Mouse (Mus musculus) liver, adult 2 months (tissue): ENCODE measurements at regions not wholly inside any gene's neighbourhood (a gene's known extent, or its start where the extent isn't known, plus 50 kb on each side); places are given as distances from the start of the nearest gene placed in this dataset.
"Not testable (repeated sequence)": the region's sequence is repeated elsewhere in the genome, so short reads cannot be mapped to it uniquely, and the experiment has no call there.

ENCODE experiments used
- DNase-seq: peaks from one replicate; pipeline ENCODE4 v3.0.0-alpha.2; 2011; ENCODE audit warnings: low read depth, low spot score; ENCODE audit errors: extremely low read depth
- H3K27ac ChIP-seq: fragments of 200-500 bp; replicated peaks from 2 replicates; pipeline ENCODE4 v1.5.1; 2012; ENCODE audit warnings: low read depth, mild to moderate bottlenecking, control low read depth, inconsistent platforms, low read length; ENCODE audit not compliant: insufficient read depth
- H3K27me3 ChIP-seq: fragments of 200-500 bp; 2 replicates; pipeline ENCODE4 v1.6.1; 2012; ENCODE audit warnings: mild to moderate bottlenecking, moderate library complexity, low read length, inconsistent platforms; ENCODE audit not compliant: control insufficient read depth, insufficient read depth
- H3K36me3 ChIP-seq: fragments of 200-500 bp; 2 replicates; pipeline ENCODE4 v1.6.1; 2012; ENCODE audit warnings: low read length, inconsistent platforms; ENCODE audit not compliant: control insufficient read depth, insufficient read depth
- H3K4me1 ChIP-seq: fragments of 200-500 bp; 2 replicates; pipeline ENCODE4 v1.6.1; 2011; ENCODE audit warnings: low read length; ENCODE audit not compliant: control insufficient read depth, insufficient read depth
- H3K4me3 ChIP-seq: fragments of 200-500 bp; 2 replicates; pipeline ENCODE4 v1.5.1; 2011; ENCODE audit warnings: low read depth, mild to moderate bottlenecking, control low read depth, low read length, moderate library complexity; ENCODE audit not compliant: insufficient read depth
- H3K79me2 ChIP-seq: fragments of 200-500 bp; 2 replicates; pipeline ENCODE4 v1.6.1; 2012; ENCODE audit warnings: inconsistent platforms, mild to moderate bottlenecking, low read length, moderate library complexity; ENCODE audit not compliant: control insufficient read depth, insufficient read depth
- H3K9ac ChIP-seq: fragments of 200-500 bp; 2 replicates; pipeline ENCODE4 v1.6.1; 2012; ENCODE audit warnings: low read depth, mild to moderate bottlenecking, control low read depth, inconsistent platforms, low read length
- CTCF ChIP-seq: fragments of 200-500 bp; IDR thresholded peaks from 2 replicates; pipeline ENCODE4 v1.5.1; 2011; ENCODE audit warnings: low read depth, low read length, control low read depth
- POLR2A ChIP-seq: fragments of 200-500 bp; IDR thresholded peaks from 2 replicates; pipeline ENCODE4 v1.6.1; 2011; ENCODE audit warnings: low read length, control low read depth; ENCODE audit not compliant: insufficient read depth; ENCODE audit errors: extremely low read depth
- WGBS: fragments of 180-500 bp; shearing (Covaris S2); methylation state at CpG from one replicate; pipeline ENCODE4 v1.1.7; 2018; 5-methylcytosine and 5-hydroxymethylcytosine counted together

DNA sequence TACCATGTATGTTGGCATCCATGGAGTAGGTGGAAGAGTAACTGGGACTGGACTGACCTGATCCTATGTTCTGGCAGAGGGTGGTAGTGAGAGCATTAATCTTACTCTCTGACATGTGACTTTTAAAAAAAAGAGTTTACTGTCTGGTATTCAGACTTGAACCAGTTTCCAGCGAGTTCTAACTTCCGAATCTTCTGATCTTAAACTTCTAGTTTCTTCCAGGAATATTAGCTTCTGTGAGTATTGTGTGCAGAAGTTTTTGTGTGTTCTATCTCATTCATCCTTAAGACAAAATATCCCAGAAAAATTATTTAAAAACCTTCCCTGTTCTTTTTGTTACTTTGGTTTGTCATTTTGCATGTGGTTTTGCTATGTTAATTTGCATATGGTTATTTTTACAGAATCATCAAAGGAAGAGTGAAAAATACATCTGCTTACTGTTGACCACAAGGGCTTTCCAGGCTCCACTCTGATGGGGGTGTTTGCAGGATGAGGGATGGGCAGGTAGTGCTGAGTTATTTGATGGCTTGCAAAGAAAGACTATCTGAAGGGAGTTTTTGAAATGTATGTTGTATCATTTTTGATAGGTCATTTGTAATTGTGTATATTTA lies 187.9 kb upstream of the Trp63 start:
- no peak for DNase-seq
- no peaks in the 10 kb centered on the region for H3K79me2 ChIP-seq
- no peak for TF ChIP-seq POLR2A
- H3K4me1 ChIP-seq: no peaks in the 10 kb centered on the region
- H3K4me3 ChIP-seq: no peak overlapping the region
- H3K27ac ChIP-seq: no peak overlapping the region
- H3K27me3 ChIP-seq: no peaks in the 10 kb centered on the region
- no peaks in the 10 kb centered on the region for H3K36me3 ChIP-seq
- H3K9ac ChIP-seq: no peak overlapping the region
- 91% methylated on average over 2 of the region's 2 CpGs for WGBS

DNA sequence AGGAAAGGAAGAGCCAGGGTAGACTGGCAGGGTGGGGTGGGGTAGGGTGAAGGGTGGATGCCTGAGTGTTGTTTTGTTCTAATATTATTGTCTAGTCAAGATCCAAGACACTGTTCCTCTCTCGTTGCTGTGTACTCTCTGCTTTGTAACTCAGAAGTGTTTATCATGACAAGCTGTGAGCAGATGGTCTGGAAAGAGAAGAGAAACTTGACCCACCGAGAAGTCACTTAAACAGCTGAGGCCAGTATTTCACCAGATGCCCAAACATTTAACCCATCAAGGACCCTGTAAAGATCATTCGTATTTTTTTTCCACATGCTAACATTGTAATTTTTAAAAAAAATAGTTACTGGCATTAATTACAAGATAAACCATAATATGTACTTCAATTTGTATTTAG lies 178.7 kb upstream of the Trp63 start:
- Histone ChIP-seq H3K27ac (no peak overlapping the region), H3K4me3 (no peak overlapping the region), H3K79me2 (no peaks in the 10 kb centered on the region), H3K27me3 (no peaks in the 10 kb centered on the region), H3K36me3 (no peaks in the 10 kb centered on the region), H3K4me1 (no peaks in the 10 kb centered on the region), H3K9ac (no peak overlapping the region)
- TF ChIP-seq CTCF: no peak
- no peak for TF ChIP-seq POLR2A
- WGBS: 63% methylated on average over 3 of the region's 3 CpGs
- DNase-seq: no peak

GRCm38 (mm10) chr16:25517114-25517868 lies 166.3 kb upstream of the Trp63 start:
- Histone ChIP-seq H3K9ac (no peak overlapping the region), H3K4me1 (no peaks in the 10 kb centered on the region), H3K36me3 (no peaks in the 10 kb centered on the region), H3K4me3 (no peak overlapping the region), H3K27me3 (no peaks in the 10 kb centered on the region), H3K79me2 (no peaks in the 10 kb centered on the region), H3K27ac (no peak overlapping the region)
- no peak for DNase-seq
- TF ChIP-seq CTCF: no peak
- TF ChIP-seq POLR2A: no peak
- WGBS: 57% methylated on average over 6 of the region's 7 CpGs

DNA sequence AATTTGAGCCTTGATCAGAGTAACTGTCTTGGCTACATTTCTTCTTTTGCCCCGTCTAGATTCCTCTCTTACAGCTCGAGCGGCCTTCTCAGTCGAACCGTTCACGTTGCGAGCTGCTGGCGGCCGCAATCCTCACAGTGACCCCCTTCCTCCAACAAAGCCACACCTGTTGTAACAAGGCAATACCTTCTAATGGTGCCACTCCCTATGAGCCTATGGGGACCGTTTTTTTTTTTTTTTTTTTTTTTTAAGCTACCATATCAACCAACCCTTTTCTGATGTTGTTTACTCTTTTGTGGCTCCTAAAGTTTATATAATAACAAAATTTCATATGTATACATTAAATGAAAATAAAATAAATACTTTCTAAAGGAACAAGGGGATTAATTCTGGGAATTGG lies 160.4 kb upstream of the Trp63 start:
- H3K27ac ChIP-seq, H3K27me3 ChIP-seq, H3K4me1 ChIP-seq, DNase-seq, H3K36me3 ChIP-seq, H3K4me3 ChIP-seq, H3K79me2 ChIP-seq, H3K9ac ChIP-seq: not testable (repeated sequence)
- WGBS: 85% methylated on average over 9 of the region's 10 CpGs

DNA sequence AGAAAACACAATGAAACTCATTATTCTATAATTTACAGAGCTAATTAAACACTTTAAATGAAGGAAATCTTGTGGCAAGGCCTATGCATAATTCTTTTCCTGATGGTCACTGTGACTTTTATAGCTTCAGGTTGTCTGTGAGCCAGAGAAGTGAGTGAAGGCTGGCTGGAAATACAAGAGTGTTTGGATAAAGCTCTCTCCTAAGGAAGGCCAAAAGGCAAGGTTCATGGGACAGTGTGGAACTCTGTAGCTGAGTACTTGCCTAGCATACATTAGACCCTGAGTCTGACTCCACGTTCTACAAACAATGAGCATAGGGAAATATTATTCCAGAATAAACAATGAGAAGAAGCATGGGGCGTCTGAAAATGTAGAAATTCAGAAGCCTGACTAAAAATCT lies 159.9 kb upstream of the Trp63 start:
- Histone ChIP-seq H3K27me3 (no peaks in the 10 kb centered on the region), H3K79me2 (no peaks in the 10 kb centered on the region), H3K4me1 (no peaks in the 10 kb centered on the region), H3K4me3 (no peak overlapping the region), H3K27ac (no peak overlapping the region), H3K36me3 (no peaks in the 10 kb centered on the region), H3K9ac (no peak overlapping the region)
- DNase-seq: no peak
- 64% methylated on average over 2 of the region's 2 CpGs for WGBS
- TF ChIP-seq CTCF (no peak), POLR2A (no peak)

- DNase-seq: no peak
- TF ChIP-seq CTCF: no peak
- no peak for TF ChIP-seq POLR2A
- H3K79me2 ChIP-seq: no peaks in the 10 kb centered on the region
- H3K27ac ChIP-seq: no peak overlapping the region
- no peaks in the 10 kb centered on the region for H3K36me3 ChIP-seq
- no peak overlapping the region for H3K4me3 ChIP-seq
- H3K4me1 ChIP-seq: no peaks in the 10 kb centered on the region
- H3K27me3 ChIP-seq: no peaks in the 10 kb centered on the region
- H3K9ac ChIP-seq: no peak overlapping the region
These were observed 155.7 kb upstream of the Trp63 start for GRCm38 (mm10) chr16:25527850-25528249.
